Mouse (Mus musculus) bone marrow macrophage, adult 2 months (primary cell): ENCODE data around the gene Rnase9.

Source experiments
- CTCF ChIP-seq: IDR thresholded peaks from 2 replicates; pipeline ENCODE4 v1.5.1; 2012; ENCODE audit warnings: low read depth, mild to moderate bottlenecking, low read length, moderate library complexity
- POLR2A ChIP-seq: IDR thresholded peaks from 2 replicates; pipeline ENCODE4 v1.6.1; 2012; ENCODE audit warnings: mild to moderate bottlenecking, low read depth, low read length, borderline replicate concordance

DNA sequence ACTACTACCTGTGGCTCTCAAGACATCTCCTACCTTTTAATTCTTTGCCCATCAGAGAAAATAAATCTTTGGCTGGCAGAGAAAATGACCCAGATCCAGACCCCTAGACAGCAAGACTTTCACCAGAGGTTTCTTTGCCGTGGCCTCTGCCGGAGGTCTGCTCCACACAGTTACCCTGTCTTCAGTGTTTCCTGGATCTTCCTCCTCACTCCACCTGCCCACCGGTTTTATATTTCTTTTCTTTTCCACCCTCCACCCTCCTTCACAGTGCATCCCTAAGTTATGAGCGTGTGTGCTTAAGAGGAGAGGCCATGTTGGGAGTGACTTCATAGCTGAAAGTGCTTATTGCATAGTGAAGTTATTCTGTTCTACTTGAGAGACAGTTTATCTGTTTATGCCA lies 18.2 kb downstream of the Rnase9 start:
- no peak for TF ChIP-seq CTCF
- no peak for TF ChIP-seq POLR2A
